20 mouse cellular contexts compared by ENCODE assay signal in genomic region chr4:85920474-85920873, GRCm38 (mm10).
DNase-seq lines count a peak whose midpoint lies in the region; ATAC-seq lines count a peak whose summit lies in the region.
"Had no signal": no experiment of that assay in that cellular context is flagged by ENCODE, and none has a peak within 500 bp of the region (broad histone marks: within the 10 kb centered on the region; RNA-seq: fewer than 3 reads in every experiment).

No protein-coding gene starts in this region.

- DNase-seq in layer of hippocampus, adult 9-11 months: peak; percentile 36
- DNase-seq in layer of hippocampus, postnatal 10 days (ENCODE audit: low spot score in 2 of 2): no peak
- DNase-seq in right cerebral cortex, adult 18-20 months: peak; percentile 16
- no peak for DNase-seq in right cerebral cortex, postnatal 4 days
- DNase-seq in heart, postnatal 14 days: no peak
- no peak for DNase-seq in testis, postnatal 14 days (ENCODE audit: low spot score)
- DNase-seq: adrenal gland, adult 2 months; adrenal gland, postnatal 14 days; cerebellum, adult 11-12 months; cerebellum, adult 8-10 months; cerebellum, postnatal 10 days; cerebellum, postnatal 36 days; embryo, embryonic 11 days; gastrocnemius, adult 2 months; gastrocnemius, postnatal 14 days; heart, adult 2 months had no signal

- ATAC-seq in granulocyte monocyte progenitor cell, adult 5-6 weeks (replicated peaks; ENCODE audit: poor library complexity, severe bottlenecking): 0 out of 2 replicates have a peak, but pooled peaks have one; percentile 14
- ATAC-seq: CD4-positive, CD25-positive, alpha-beta regulatory T cell, adult 4 months; forebrain, embryonic 15.5 days; hindbrain, embryonic 16.5 days had no signal

- intact Hi-C loops in heart, postnatal 14 days (cut with DNase I): loop anchor here (5.0 kb wide), 1 partner anchor 627 kb away; no protein-coding TSS in a partner anchor

Comparison
In these comparisons a context has a peak if more than half of its experiments do, and no peak if none do; other contexts are left out.
1. DNase-seq: peak in layer of hippocampus, adult 9-11 months (single experiment) and right cerebral cortex, adult 18-20 months (single experiment); none in layer of hippocampus, postnatal 10 days (0 of 2), right cerebral cortex, postnatal 4 days (single experiment), heart, postnatal 14 days (0 of 2) and testis, postnatal 14 days (single experiment).